Mouse (Mus musculus): ENCODE measurements around the gene Mrm2.

Gene Mrm2

GRCm38 (mm10) chr5:140345244-140345643 is 13.5 kb upstream of the Mrm2 start:
- no peak for DNase-seq (ENCODE audit: low read depth, low spot score)

- DNase-seq (ENCODE audit: low read depth, low spot score) = no peak
These were observed 11.2 kb upstream of the Mrm2 start for GRCm38 (mm10) chr5:140342880-140343279.

GRCm38 (mm10) chr5:140339836-140340235 is 8.1 kb upstream of the Mrm2 start:
- DNase-seq (ENCODE audit: low read depth, low spot score) = no peak

- DNase-seq (ENCODE audit: low read depth, low spot score) = no peak
These were observed 7.1 kb upstream of the Mrm2 start for GRCm38 (mm10) chr5:140338779-140339178.

DNA sequence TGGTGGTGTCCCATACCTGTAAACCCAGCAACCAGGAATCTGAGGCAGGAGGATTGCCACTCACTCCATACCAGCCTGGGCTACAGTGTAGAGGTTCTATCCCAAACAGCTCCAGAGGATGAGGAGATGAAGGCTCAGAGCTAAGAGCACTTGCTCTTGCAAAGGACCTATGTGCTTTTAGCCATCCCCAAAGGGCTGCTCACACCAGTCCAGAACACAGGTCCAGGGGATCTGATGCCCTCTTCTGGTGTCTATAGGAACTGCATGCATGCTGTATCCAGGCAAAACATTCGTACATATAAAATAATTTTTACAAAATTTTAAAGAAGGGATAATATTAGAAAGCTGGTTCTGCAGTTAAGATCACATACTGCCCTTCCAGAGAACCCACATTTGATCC is 5.0 kb upstream of the Mrm2 start:
- no peak for DNase-seq (ENCODE audit: low read depth, low spot score)

DNA sequence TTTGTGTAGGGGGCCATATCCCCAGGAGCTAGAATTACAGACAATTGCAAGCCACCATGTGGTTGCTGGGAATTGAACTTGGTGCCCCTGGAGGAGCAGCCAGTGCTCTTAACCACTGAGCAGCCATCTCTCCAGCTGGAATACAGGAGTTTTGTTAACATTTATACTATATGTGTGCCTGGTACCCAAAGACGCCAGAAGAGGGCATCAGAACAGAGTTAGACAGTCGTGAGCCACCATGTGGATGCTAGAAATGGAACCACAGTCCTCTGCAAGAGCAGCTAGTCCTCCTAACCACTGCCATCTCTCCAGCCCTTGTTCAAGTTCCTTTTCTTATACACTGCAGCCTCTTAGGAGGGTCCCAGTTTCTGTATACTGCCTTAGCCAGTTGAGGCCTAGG is 1.9 kb upstream of the Mrm2 start:
- DNase-seq (ENCODE audit: low read depth, low spot score) = no peak

GRCm38 (mm10) chr5:140332519-140332918 is 821 bp upstream of the Mrm2 start:
- DNase-seq (ENCODE audit: low read depth, low spot score) = no peak

DNA sequence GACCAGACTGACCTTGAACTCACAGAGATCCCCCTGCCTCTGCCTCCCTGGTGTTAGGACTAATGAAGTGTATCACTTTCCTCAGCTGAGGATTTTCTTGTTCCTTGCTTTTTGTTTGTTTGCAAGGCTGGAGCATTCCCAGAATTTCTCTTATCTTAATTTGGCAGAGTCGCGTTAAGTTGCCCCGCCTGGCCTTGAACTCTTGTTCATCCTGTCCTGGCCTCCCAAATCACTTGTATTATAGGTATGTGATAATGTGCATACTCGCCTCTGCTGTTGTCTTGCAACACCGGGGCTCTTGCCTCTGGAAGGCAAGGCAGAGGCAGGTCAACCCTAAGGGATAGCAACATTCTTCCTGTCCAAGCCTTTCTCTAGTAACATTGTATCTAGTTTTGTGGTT is 7.6 kb downstream of the Mrm2 start:
- DNase-seq (ENCODE audit: low read depth, low spot score) = no peak

DNA sequence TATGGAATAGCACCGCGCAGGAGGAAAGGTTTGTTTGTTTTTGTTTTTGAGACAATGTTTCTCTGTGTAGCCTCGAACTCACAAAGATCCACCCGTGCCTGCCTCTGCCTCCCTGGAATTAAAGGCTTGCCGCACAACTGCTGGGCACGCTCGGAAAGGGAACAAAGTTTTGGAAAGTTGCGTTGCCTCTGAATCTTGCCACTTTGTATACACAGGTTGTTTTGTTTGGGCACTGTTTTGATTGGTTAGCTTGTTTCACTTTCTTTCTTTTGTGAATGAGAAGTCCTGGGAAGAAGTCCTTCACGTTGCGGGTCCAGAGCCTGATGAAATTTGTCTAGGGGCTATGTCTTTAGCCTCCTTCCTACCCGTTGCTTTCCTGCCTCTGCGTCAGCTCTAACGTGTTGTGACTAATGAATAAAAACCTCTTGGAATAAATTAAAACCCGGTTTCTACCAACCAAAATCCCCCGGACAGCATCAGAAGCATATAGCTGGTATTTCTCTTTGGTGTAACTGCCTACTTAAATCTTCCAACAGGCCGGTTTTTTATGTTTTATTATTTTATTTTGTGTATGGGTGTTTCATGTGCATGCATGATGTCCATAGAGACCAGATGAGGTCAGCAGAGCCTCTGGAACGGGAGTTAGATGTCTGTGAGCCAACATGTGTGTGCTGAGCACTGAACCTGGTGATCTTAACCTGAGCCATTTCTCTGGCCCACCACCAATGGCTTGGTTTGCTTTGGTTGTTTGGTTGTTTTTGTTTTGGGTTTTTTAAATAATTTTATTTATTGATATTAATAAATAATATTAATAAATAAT is 9.7 kb downstream of the Mrm2 start:
- no peak for DNase-seq (ENCODE audit: low read depth, low spot score)

GRCm38 (mm10) chr5:140321042-140321755 is 10.5 kb downstream of the Mrm2 start, which contains the start of the genes Mad1l1 and Nudt1:
Gene Mad1l1, minus strand, starts transcription at chr5:140321552.
Gene Nudt1, plus strand, starts transcription at chr5:140321656.
- DNase-seq (ENCODE audit: low read depth, low spot score) = peak; percentile 68

DNA sequence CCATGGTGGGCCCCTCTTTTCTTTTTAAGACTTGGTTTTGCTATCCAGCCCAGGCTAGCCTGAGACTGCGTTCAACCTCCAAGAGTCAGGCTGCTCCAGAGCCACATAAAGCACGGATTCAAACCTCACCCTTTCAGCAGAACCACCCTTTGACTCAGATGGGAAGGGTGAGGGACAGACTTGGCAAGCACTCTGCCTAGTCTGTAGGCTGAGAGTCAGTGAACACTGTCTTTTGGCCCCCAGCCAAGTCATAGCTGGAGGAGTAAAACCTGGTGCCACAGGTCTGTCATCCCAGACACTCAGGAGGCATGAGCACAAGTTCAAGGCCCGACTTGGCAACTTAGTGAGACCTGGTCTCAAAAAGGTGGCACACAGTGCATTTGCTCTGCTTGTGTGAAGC is 15.0 kb downstream of the Mrm2 start:
- no peak for DNase-seq (ENCODE audit: low read depth, low spot score)

DNA sequence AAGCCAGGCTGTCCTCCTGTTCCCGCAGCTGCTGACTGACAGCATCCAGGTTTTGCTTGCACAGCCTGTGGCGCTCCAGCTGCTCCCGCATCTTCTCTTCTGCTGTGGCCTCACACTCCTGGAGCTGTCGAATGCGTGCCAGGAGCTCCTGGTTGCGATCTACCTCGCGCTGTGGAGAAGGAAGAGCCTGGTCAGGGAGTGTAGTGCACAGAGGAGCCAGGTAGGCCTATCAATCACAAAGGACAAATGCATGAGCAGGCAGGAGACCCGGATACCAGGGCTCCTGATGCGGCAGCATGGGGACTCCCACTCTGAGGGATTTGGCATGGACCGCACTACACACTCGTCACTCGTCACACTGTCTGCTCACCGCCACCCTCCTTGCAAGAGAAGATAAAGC is 24.1 kb downstream of the Mrm2 start:
- DNase-seq (ENCODE audit: low read depth, low spot score) = no peak

DNA sequence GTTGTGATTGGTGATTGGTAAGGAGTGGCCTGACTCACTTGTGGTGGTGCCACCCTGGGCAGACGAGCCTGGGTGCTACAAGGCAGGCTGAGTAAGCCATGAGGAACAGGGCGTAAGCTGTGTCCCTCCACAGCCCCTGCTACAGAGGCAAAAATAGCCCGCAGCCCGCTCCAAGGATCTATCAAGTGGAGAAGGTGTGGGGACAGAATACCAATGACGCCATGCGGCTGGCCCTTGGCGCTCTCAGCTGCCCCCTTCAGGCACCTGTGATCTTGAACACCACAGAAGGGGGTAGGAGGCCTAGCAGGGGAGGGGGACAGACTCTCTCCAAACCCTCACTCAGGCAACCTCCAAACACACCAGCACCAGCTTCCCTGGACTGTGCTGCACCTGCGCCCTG is 25.7 kb downstream of the Mrm2 start:
- no peak for DNase-seq (ENCODE audit: low read depth, low spot score)

- no peak for DNase-seq (ENCODE audit: low read depth, low spot score)
These were observed 33.4 kb downstream of the Mrm2 start for GRCm38 (mm10) chr5:140298291-140298690.

- peak; percentile 42 for DNase-seq (ENCODE audit: low read depth, low spot score)
These were observed 39.5 kb downstream of the Mrm2 start for GRCm38 (mm10) chr5:140292152-140292551.

DNA sequence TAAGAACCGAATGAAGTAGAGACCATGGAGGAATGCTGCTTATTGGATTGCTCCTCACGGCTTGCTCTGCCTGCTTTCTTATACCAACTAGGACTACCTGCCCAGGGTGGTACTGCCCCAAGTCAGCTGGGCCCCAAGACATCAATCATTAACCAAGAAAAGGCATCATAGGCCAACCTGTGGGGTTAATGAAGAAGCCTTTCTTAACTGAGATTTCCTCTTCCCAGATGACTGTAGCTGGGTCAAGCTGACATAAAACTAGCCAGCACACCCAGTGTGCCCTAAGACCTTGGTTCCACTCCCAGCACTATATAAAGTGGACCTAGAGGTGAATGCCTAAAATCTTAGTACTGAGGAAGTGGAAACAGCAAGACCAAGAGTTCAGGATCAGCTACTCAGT is 42.5 kb downstream of the Mrm2 start:
- no peak for DNase-seq (ENCODE audit: low read depth, low spot score)

DNA sequence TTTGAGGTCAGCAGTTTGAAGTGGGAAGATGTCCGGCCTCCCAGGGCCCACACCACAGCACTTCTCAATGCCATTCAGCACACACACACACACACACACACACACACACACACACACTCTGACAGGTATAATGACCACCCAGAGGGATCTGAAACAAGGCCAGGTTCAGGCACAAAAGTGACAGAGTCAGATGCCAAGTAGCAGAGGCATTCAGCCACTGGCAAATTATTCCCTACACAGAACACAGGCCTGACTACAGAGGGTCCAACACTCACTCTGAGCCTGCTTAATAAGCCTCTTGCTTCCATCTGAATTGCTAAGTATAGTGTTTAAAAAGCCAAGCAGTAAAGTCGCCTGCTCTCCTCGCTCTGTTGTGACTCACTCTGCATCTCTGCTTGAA is 43.4 kb downstream of the Mrm2 start:
- no peak for DNase-seq (ENCODE audit: low read depth, low spot score)

- DNase-seq (ENCODE audit: low read depth, low spot score) = no peak
These were observed 46.9 kb downstream of the Mrm2 start for GRCm38 (mm10) chr5:140284761-140285160.

- DNase-seq (ENCODE audit: low read depth, low spot score) = no peak
These were observed 47.7 kb downstream of the Mrm2 start for GRCm38 (mm10) chr5:140284011-140284410.

DNA sequence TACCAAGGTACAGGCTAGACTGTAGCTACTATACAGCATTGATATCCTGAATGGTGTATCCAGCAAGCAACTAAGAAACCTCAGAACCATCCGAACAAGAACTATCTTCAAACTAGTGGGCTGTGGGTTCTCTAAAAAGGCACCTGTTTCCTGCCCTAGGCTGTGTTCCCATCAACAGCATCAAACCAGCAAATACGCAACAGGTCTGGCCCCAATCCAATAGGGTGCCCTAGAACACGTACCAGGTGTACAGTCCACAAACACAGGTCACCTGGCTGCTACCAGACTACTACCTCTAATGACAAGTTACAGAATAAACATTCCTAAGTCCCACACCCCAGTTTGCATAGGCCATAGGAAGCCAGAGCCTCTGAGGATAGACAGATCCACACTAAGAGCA is 48.8 kb downstream of the Mrm2 start:
- no peak for DNase-seq (ENCODE audit: low read depth, low spot score)

- DNase-seq (ENCODE audit: low read depth, low spot score) = no peak
These were observed 49.3 kb downstream of the Mrm2 start for GRCm38 (mm10) chr5:140282376-140282775.

- no peak for DNase-seq (ENCODE audit: low read depth, low spot score)
These were observed 51.5 kb downstream of the Mrm2 start for GRCm38 (mm10) chr5:140280205-140280604.

All from telencephalon, adult 2 months (tissue).